Mouse (Mus musculus) kidney, adult 9 months (tissue): ENCODE data around the gene Cep112.

Source experiments
- DNase-seq: peaks from one replicate; pipeline ENCODE4 v3.0.0; 2022

The Cep112 gene

GRCm38 (mm10) chr11:108424889-108425591 lies at the start of gene Cep112:
TSS of gene Cep112 (plus strand) at chr11:108425192.
- DNase-seq, result peak; percentile 99

- no peak for DNase-seq
Measured at GRCm38 (mm10) chr11:108376815-108377214, 48.2 kb upstream of the Cep112 start.

- peak; percentile 84 for DNase-seq
Measured at GRCm38 (mm10) chr11:108377680-108378362, 47.2 kb upstream of the Cep112 start.

- no peak for DNase-seq
Measured at GRCm38 (mm10) chr11:108378363-108378751, 46.6 kb upstream of the Cep112 start.

- DNase-seq, result no peak
Measured at GRCm38 (mm10) chr11:108382664-108383063, 42.3 kb upstream of the Cep112 start.

GRCm38 (mm10) chr11:108384920-108385665 lies 39.9 kb upstream of the Cep112 start:
- no peak for DNase-seq

GRCm38 (mm10) chr11:108385666-108386024 lies 39.3 kb upstream of the Cep112 start:
- DNase-seq, result no peak

GRCm38 (mm10) chr11:108395061-108395460 lies 29.9 kb upstream of the Cep112 start:
- DNase-seq, result peak; percentile 53

- DNase-seq, result no peak
Measured at GRCm38 (mm10) chr11:108396076-108396829, 28.7 kb upstream of the Cep112 start.

- no peak for DNase-seq
Measured at GRCm38 (mm10) chr11:108409876-108410644, 14.9 kb upstream of the Cep112 start.

GRCm38 (mm10) chr11:108416360-108416759 lies 8.6 kb upstream of the Cep112 start:
- DNase-seq, result no peak

GRCm38 (mm10) chr11:108418540-108418939 lies 6.5 kb upstream of the Cep112 start:
- DNase-seq, result peak; percentile 41

GRCm38 (mm10) chr11:108419242-108419641 lies 5.8 kb upstream of the Cep112 start:
- DNase-seq, result no peak

- no peak for DNase-seq
Measured at GRCm38 (mm10) chr11:108420751-108421150, 4.2 kb upstream of the Cep112 start.

- DNase-seq, result no peak
Measured at GRCm38 (mm10) chr11:108423221-108423620, 1.8 kb upstream of the Cep112 start.

- DNase-seq, result no peak
Measured at GRCm38 (mm10) chr11:108424111-108424510, 881 bp upstream of the Cep112 start.

- DNase-seq, result peak; percentile 22
Measured at GRCm38 (mm10) chr11:108425592-108425921, 565 bp downstream of the Cep112 start.

- DNase-seq, result no peak
Measured at GRCm38 (mm10) chr11:108426086-108426485, 1.1 kb downstream of the Cep112 start.

GRCm38 (mm10) chr11:108427191-108427590 lies 2.2 kb downstream of the Cep112 start:
- DNase-seq, result no peak

- DNase-seq, result no peak
Measured at GRCm38 (mm10) chr11:108429076-108429475, 4.1 kb downstream of the Cep112 start.

- no peak for DNase-seq
Measured at GRCm38 (mm10) chr11:108443893-108444563, 19.0 kb downstream of the Cep112 start.

- DNase-seq, result peak; percentile 25
Measured at GRCm38 (mm10) chr11:108447148-108447547, 22.2 kb downstream of the Cep112 start.
